Mouse (Mus musculus): ENCODE data around the gene Rela.

Rela gene

DNA sequence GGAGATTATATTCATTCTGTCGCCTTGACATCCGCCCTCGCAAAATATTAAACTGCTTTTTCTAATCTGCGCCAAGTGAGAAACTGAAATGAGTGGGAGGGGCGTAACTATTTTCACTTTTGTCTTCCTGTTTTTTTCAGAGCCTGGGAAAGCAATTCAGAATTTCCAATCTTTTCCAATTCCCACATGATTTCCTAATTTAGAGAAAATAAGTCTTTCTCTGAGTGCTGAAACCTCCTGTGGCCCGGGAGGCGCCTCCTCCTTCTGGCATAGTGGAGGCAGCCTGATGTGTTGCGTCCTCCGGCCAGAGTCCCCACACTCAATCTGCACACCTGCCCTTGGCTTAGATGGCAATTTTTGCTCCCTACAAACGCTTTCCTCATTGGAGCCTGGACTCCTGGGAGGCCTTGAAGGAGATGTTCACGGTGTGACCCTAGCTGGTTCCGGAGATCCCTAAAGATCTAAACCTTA is 677 bp upstream of the Rela start:
- peak; percentile 67 for DNase-seq

DNA sequence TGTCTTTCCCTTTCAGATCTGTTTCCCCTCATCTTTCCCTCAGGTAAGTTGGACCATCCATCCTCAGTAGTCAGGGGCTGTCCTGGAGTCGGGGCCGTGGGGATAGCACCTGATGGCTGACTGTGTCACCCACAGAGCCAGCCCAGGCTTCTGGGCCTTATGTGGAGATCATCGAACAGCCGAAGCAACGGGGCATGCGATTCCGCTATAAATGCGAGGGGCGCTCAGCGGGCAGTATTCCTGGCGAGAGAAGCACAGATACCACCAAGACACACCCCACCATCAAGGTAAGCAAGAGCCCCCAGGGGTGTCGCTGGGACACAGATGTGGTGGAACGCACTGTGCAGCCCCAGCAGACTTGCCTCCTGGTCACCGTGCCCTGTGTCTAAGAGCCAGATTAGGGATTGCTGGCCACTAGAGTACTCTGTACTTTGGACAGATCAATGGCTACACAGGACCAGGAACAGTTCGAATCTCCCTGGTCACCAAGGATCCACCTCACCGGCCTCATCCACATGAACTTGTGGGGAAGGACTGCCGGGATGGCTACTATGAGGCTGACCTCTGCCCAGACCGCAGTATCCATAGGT is 1.2 kb downstream of the Rela start:
- no peak for DNase-seq

DNA sequence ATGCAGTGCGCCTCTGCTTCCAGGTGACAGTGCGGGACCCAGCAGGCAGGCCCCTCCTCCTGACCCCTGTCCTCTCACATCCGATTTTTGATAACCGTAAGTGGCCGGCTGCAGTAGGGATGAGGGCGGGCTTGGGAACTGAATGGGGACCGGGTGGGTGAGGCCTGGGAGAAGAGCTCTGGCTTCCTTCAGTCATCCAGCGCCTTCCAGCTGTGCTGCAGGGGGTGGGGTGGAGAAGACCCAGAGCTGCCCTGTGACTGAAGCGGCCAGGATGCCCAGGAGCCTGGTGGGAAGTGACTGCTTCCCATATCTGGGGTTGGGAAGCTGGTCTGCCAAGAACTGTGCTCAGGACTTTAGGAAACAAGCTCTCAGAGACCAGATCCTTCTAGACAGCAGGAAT is 3.1 kb downstream of the Rela start:
- no peak for DNase-seq

DNA sequence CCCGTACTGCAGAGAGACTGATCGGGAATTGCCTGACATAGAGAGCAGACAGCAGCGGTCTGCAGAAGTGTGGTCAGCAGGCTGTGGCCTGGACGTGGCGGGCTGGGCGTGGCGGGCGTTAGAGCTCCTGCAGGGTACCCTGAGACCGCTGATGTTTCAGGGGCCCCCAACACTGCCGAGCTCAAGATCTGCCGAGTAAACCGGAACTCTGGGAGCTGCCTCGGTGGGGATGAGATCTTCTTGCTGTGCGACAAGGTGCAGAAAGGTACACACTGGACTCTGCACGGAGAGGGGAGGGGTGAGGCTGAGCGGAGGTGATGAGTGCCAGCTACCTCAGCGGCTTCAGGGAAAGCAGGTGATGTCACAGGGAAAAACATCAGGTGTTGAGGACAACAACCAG is 3.7 kb downstream of the Rela start:
- no peak for DNase-seq

- no peak for DNase-seq
Measured at GRCm38 (mm10) chr19:5641641-5642040, 4.4 kb downstream of the Rela start.

DNA sequence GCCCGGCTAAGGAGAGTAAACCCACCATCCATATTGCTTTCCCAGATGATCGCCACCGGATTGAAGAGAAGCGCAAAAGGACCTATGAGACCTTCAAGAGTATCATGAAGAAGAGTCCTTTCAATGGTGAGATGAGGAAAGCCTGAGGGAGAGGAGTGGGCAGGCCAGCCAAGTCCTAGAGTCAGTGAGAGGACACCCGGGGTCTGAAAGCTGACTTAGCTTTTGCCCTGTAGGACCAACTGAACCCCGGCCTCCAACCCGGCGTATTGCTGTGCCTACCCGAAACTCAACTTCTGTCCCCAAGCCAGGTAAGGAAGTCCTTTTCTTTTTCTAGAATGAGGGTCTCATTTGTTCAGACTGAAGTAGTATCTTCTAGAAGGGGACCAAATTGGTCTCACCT is 8.0 kb downstream of the Rela start:
- no peak for DNase-seq

DNA sequence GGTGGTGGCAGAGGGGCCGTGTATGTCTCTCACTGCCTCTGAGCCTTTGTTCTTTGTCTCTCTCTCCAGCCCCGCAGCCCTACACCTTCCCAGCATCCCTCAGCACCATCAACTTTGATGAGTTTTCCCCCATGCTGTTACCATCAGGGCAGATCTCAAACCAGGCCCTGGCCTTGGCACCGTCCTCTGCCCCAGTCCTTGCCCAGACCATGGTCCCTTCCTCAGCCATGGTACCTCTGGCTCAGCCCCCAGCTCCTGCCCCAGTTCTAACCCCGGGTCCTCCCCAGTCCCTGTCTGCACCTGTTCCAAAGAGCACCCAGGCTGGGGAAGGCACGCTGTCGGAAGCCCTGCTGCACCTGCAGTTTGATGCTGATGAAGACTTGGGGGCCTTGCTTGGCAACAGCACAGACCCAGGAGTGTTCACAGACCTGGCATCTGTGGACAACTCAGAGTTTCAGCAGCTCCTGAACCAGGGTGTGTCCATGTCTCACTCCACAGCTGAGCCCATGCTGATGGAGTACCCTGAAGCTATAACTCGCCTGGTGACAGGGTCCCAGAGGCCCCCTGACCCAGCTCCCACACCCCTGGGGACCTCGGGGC is 9.5 kb downstream of the Rela start:
- DNase-seq, result no peak

DNA sequence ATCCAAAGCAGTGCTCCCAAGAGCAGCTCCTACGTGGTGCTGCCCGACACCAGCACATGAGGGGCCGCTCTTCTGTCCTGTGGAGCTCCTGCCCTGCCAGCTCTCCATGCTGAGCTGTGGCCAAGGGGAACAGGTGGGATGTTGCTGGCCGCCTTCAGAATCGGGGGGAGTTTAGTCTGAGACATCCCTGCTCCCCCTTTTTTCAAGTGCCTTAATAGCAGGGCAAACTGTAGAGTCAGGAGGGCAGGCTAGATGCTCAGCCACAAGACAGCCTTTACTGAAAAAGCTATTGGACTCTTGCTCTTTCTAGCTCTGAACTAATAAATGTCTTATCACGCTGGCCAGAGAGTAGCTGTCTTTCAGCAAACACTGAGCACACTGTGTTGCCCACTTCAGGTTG is 10.5 kb downstream of the Rela start:
- DNase-seq, result no peak

DNA sequence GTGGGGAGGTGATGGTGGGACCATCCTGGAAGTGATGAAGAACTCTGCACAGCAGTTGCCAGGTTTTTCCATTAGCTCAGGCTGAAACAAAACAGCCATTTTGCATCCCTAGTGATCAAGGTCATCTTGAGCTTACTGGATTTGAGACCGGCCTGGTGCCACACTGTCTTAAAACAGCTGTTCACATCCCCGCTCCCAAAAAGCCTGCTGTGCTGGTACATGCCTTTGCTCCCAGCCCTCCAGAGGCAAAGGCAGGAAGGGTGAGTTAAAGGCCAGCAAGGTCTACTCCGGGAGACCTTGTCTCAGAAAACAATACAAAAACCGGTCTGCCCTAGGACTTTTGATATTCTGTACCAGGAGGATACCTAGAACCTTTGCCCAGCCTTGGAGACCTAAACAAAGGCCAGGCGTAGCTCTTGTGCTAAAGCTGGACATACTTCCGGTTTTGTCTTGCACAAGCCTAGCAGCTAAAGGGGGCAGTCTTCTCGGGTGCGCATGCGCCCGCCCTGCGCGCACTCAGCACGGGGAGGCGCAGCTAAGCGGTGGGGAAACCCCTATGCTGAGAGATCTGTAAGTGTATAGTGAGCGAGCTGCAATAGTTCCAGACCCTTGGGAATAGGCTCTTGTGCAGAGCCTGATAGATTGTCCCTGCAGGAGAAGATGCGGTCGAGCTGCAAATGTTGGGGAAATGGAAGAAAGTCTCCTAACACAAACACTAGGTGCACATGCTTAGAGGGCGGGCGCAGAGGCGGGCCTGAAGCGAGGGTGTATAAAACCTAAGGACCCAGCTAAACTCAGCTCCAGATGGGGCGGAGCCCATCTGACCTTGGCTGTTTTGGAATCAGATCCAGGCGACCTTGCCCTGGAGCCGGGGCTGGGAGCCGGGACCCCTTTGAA is 11.4 kb downstream of the Rela start:
- DNase-seq, result peak; percentile 88

DNA sequence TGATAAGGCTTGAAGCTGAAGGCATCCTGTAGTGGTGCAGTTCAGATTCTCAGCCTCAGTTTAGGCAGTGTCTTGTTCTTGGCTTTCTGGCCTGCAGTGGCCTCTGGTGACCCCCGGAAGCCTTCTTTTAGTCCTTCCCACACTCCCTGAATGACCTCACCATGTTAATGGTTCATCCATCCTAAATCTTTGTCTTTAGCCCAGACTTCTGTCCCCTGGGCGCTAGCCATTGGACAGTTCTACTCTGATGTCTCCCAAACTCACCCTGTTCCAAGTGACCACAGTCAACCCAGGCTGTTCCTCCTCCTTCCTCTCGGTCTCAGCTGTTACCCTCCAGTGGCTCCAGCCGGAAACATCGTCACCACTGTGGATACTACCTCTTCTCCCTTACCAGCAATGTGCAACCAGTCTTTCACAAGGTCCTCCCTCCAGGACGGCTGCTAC is 12.0 kb downstream of the Rela start:
- no peak for DNase-seq

DNA sequence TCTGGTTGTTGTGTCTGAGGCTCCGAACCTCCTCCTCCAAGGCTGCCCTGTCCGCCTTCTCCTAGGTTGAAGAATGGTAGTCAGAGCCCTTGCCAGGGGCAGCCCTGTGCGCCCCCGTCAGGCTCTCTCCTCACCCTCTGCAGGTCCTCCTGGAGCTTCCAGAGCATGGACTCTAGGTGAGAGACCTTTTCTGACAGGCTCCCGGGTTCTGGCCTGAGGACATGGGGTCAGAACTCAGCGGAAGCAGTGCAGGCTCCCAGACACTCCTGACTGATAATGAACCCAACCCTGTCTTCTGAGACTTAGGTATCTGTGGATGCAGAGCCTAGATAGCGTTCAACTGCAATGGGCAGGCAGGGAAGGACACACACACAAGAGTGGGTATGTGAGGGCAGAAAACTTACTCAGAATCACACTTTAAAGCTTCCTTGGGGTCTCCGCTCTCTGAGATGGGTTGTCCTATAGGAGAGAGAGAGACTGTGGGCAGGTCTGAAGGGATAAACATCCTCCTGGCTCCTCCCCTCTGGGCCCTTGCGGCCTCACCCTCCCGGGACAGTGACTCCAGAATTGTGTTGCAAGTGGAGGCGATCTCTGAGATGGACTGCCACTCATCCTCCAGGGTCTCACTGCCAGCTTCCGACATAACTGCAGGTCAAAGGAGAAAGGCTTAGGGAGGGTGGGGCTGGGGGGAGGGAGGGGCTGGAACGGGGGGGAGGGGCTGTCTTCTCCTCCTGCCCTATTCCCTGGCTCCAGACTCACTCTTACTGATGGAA is 14.4 kb downstream of the Rela start:
- no peak for DNase-seq

GRCm38 (mm10) chr19:5652570-5652969 is 15.3 kb downstream of the Rela start:
- DNase-seq, result no peak

DNA sequence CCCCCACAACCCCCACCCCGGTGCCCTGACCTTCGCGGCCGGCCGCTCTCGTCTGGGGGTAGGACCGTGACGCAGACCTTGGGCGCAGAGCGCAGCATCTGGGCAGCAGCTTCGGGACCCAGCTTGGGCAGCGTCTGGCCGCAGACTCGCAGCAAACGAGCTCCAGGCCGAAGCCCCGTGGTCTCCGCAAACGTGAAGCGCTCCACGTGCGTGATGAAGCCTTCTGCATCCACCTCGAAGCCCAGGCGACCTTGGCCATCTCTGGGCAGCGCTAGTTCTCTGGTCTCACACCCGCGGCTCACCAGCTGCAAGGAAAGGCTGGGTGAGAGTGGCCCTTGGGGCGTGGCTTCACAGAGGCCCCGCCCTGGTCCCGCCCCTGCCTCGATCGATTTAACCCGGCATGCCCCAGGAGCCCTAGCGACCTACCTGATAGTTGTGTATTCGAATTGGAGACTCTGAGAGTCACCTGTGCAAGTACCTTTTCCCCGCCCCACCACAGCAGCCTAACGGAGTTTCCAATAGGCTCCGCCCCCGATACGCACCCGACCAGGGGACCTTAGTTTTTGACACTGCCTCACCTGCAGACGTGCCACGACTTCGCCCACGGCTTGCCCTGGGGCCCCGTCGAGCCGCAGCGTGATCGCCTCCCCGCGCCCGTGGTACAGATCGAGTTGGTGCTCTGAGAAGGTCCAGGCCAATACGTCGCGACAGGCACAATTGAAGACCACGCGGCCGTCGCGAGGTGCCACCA is 16.9 kb downstream of the Rela start:
- no peak for DNase-seq

GRCm38 (mm10) chr19:5654720-5655298 is 17.5 kb downstream of the Rela start:
- DNase-seq, result no peak

DNA sequence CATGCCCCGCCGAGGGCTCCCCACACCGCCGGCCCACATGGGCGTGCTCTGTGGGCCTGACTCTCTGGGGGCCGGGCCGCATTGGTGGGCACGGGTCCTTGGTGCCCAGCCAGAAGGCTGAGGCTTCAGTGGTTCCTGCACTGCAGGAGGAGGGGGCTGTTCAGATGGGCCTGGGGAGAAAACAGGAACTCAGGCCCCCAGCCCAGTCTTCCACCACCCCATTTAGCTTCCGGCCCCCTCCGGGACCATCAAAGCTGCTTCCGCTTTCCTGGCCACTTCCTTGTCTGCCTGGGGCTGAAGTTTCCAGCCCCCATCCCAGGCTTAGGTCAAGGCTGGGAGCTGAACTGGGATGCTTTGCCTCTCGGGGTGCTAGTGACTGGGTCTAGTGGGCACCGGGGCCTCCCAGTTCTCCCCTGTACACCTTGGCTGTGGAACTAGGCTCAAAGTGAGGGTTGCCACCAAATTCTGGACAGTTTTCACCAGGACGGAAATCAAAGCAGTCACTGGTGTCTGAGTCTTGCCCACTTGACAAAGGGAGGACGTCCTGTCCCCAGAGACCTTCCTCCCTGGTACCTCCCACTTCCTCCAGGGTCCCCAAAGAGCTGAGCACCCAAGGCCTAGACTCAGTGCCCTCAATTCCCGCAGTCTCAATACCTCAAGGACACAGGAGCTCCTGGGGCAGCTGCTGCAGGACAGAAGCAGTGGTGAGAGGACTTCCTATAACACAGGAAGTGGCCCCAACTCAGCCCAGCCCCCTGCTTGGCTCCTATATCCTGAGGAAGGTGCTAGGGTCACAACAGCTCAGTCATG is 23.9 kb downstream of the Rela start:
- peak; percentile 68 for DNase-seq

DNA sequence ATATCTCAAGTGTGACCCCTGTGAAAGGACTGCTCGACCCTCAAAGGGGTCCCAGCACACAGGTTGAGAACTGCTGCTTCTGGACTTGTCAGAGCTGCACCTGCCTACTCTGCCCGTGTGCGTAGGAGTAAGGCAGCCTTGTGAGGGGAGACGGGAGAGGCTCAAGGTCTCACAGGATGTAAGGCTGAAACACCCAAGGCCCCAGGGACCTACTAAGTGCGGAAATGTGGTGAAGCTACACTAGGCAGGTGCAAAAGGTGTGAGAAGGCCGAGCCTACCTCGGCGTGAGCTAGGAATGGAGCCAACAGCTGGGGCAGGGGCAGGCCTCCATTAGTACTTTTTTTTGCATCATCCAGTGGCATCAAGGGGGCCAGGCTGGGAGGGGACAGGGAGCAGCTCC is 25.0 kb downstream of the Rela start:
- DNase-seq, result no peak

GRCm38 (mm10) chr19:5662981-5663913 is 26.0 kb downstream of the Rela start, which contains the start of gene Sipa1:
Sipa1 (minus strand) TSS chr19:5663707.
- peak; percentile 88 for DNase-seq

- no peak for DNase-seq
Measured at GRCm38 (mm10) chr19:5664669-5665257, 27.5 kb downstream of the Rela start.

- no peak for DNase-seq
Measured at GRCm38 (mm10) chr19:5665465-5665864, 28.2 kb downstream of the Rela start.

Measured in layer of hippocampus, adult 9-11 months (tissue).